Mouse (Mus musculus): ENCODE measurements around the gene Dnajb11. TPM values are rescaled to one million over a fixed set of nuclear protein-coding genes. Genes with fewer than 3 reads are reported as not detected.

Gene Dnajb11
- polyA plus RNA-seq, 1 experiment from 2014 or later: 96.5 TPM

- Histone ChIP-seq H3K27me3 (ENCODE audit: control insufficient read depth, insufficient read depth, low read length) (no peaks in the 10 kb centered on the region), H3K4me1 (replicated peaks; ENCODE audit: control insufficient read depth, insufficient read depth, low read length) (no peaks in the 10 kb centered on the region), H3K27ac (no peak overlapping the region), H3K4me2 (replicated peaks) (no peak overlapping the region), H3K36me3 (replicated peaks; ENCODE audit: control insufficient read depth, insufficient read depth) (no peaks in the 10 kb centered on the region), H3K9me3 (ENCODE audit: control insufficient read depth, low read length) (no peaks in the 10 kb centered on the region), H3K4me3 (replicated peaks; ENCODE audit: low read length) (no peak overlapping the region), H3K9ac (no peak overlapping the region)
- no peak for ATAC-seq (ENCODE audit: low FRiP score)
- DNase-seq (ENCODE audit: low spot score): no peak
- WGBS: 83% methylated on average over 6 of the region's 6 CpGs
Measured at GRCm38 (mm10) chr16:22912886-22913285, 55.2 kb downstream of the Dnajb11 start.

- Histone ChIP-seq H3K4me1 (replicated peaks; ENCODE audit: control insufficient read depth, insufficient read depth, low read length) (no peaks in the 10 kb centered on the region), H3K4me2 (replicated peaks) (no peak overlapping the region), H3K4me3 (replicated peaks; ENCODE audit: low read length) (no peak overlapping the region), H3K27me3 (ENCODE audit: control insufficient read depth, insufficient read depth, low read length) (no peaks in the 10 kb centered on the region), H3K36me3 (replicated peaks; ENCODE audit: control insufficient read depth, insufficient read depth) (no peaks in the 10 kb centered on the region), H3K9ac (no peak overlapping the region), H3K27ac (no peak overlapping the region), H3K9me3 (ENCODE audit: control insufficient read depth, low read length) (no peaks in the 10 kb centered on the region)
- no peak for DNase-seq (ENCODE audit: low spot score)
- ATAC-seq (ENCODE audit: low FRiP score): no peak
Measured at GRCm38 (mm10) chr16:22914276-22914675, 56.6 kb downstream of the Dnajb11 start.

GRCm38 (mm10) chr16:22918034-22918433 is 60.4 kb downstream of the Dnajb11 start, which contains the start of gene Fetub:
Fetub (plus strand) TSS chr16:22918334.
- H3K36me3 ChIP-seq (replicated peaks; ENCODE audit: control insufficient read depth, insufficient read depth): no peaks in the 10 kb centered on the region
- H3K9me3 ChIP-seq (ENCODE audit: control insufficient read depth, low read length): no peaks in the 10 kb centered on the region
- no peaks in the 10 kb centered on the region for H3K4me1 ChIP-seq (replicated peaks; ENCODE audit: control insufficient read depth, insufficient read depth, low read length)
- no peaks in the 10 kb centered on the region for H3K27me3 ChIP-seq (ENCODE audit: control insufficient read depth, insufficient read depth, low read length)
- H3K27ac ChIP-seq: no peak within 1 kb of the TSS
- ATAC-seq (ENCODE audit: low FRiP score) (no peak), DNase-seq (ENCODE audit: low spot score) (no peak)
- 96% methylated on average over 5 of the region's 5 CpGs for WGBS
- no peak within 1 kb of the TSS for H3K9ac ChIP-seq
- H3K4me3 ChIP-seq (replicated peaks; ENCODE audit: low read length): no peak within 1 kb of the TSS
- no peak within 1 kb of the TSS for H3K4me2 ChIP-seq (replicated peaks)

- WGBS: 78% methylated on average over 15 of the region's 15 CpGs
- Histone ChIP-seq H3K4me3 (replicated peaks; ENCODE audit: low read length) (no peak overlapping the region), H3K27me3 (ENCODE audit: control insufficient read depth, insufficient read depth, low read length) (no peaks in the 10 kb centered on the region), H3K9me3 (ENCODE audit: control insufficient read depth, low read length) (no peaks in the 10 kb centered on the region), H3K9ac (no peak overlapping the region), H3K4me1 (replicated peaks; ENCODE audit: control insufficient read depth, insufficient read depth, low read length) (no peaks in the 10 kb centered on the region), H3K27ac (no peak overlapping the region), H3K4me2 (replicated peaks) (no peak overlapping the region), H3K36me3 (replicated peaks; ENCODE audit: control insufficient read depth, insufficient read depth) (no peaks in the 10 kb centered on the region)
- no peak for ATAC-seq (ENCODE audit: low FRiP score)
- DNase-seq (ENCODE audit: low spot score): no peak
Measured at GRCm38 (mm10) chr16:22918664-22919312, 61.1 kb downstream of the Dnajb11 start.

GRCm38 (mm10) chr16:22919971-22920854 is 62.6 kb downstream of the Dnajb11 start:
- no peaks in the 10 kb centered on the region for H3K36me3 ChIP-seq (replicated peaks; ENCODE audit: control insufficient read depth, insufficient read depth)
- no peak overlapping the region for H3K4me3 ChIP-seq (replicated peaks; ENCODE audit: low read length)
- H3K9ac ChIP-seq: no peak overlapping the region
- ATAC-seq (ENCODE audit: low FRiP score) (no peak), DNase-seq (ENCODE audit: low spot score) (no peak)
- H3K27me3 ChIP-seq (ENCODE audit: control insufficient read depth, insufficient read depth, low read length): no peaks in the 10 kb centered on the region
- H3K4me2 ChIP-seq (replicated peaks): no peak overlapping the region
- no peak overlapping the region for H3K27ac ChIP-seq
- WGBS: 73% methylated on average over 18 of the region's 18 CpGs
- H3K4me1 ChIP-seq (replicated peaks; ENCODE audit: control insufficient read depth, insufficient read depth, low read length): no peaks in the 10 kb centered on the region
- no peaks in the 10 kb centered on the region for H3K9me3 ChIP-seq (ENCODE audit: control insufficient read depth, low read length)

GRCm38 (mm10) chr16:22921761-22922160 is 64.1 kb downstream of the Dnajb11 start:
- no peaks in the 10 kb centered on the region for H3K27me3 ChIP-seq (ENCODE audit: control insufficient read depth, insufficient read depth, low read length)

GRCm38 (mm10) chr16:22922433-22922832 is 64.8 kb downstream of the Dnajb11 start:
- ATAC-seq (ENCODE audit: low FRiP score) (no peak), DNase-seq (ENCODE audit: low spot score) (no peak)
- H3K4me1 ChIP-seq (replicated peaks; ENCODE audit: control insufficient read depth, insufficient read depth, low read length): no peaks in the 10 kb centered on the region
- no peak overlapping the region for H3K4me2 ChIP-seq (replicated peaks)
- WGBS: 92% methylated on average over 4 of the region's 4 CpGs
- H3K9ac ChIP-seq: no peak overlapping the region
- no peak overlapping the region for H3K27ac ChIP-seq
- no peaks in the 10 kb centered on the region for H3K36me3 ChIP-seq (replicated peaks; ENCODE audit: control insufficient read depth, insufficient read depth)
- no peaks in the 10 kb centered on the region for H3K27me3 ChIP-seq (ENCODE audit: control insufficient read depth, insufficient read depth, low read length)
- H3K9me3 ChIP-seq (ENCODE audit: control insufficient read depth, low read length): no peaks in the 10 kb centered on the region
- H3K4me3 ChIP-seq (replicated peaks; ENCODE audit: low read length): no peak overlapping the region

More at GRCm38 (mm10) chr16:22921761-22922160, 64.1 kb downstream of the Dnajb11 start:
- Histone ChIP-seq H3K4me3 (replicated peaks; ENCODE audit: low read length) (no peak overlapping the region), H3K4me1 (replicated peaks; ENCODE audit: control insufficient read depth, insufficient read depth, low read length) (no peaks in the 10 kb centered on the region), H3K27ac (no peak overlapping the region), H3K4me2 (replicated peaks) (no peak overlapping the region), H3K9ac (no peak overlapping the region), H3K36me3 (replicated peaks; ENCODE audit: control insufficient read depth, insufficient read depth) (no peaks in the 10 kb centered on the region), H3K9me3 (ENCODE audit: control insufficient read depth, low read length) (no peaks in the 10 kb centered on the region)
- ATAC-seq (ENCODE audit: low FRiP score) (no peak), DNase-seq (ENCODE audit: low spot score) (no peak)
- WGBS: 96% methylated on average over 5 of the region's 5 CpGs

Other genes starting within 250 kb of the Dnajb11 start
- gene Dgkg, start 200.6 kb upstream of the Dnajb11 start, polyA plus RNA-seq (2014; fragmentation: Nextera tagmentation; extraction: Ambion mirVana): 2.8 and 3.7 TPM in 2 replicates
- not detected in 2 replicates for gene Crygs, start 46.3 kb upstream of the Dnajb11 start, polyA plus RNA-seq (2014; fragmentation: Nextera tagmentation; extraction: Ambion mirVana)
- 21.4 and 27.9 TPM in 2 replicates for gene Tbccd1, start 176 bp upstream of the Dnajb11 start, polyA plus RNA-seq (2014; fragmentation: Nextera tagmentation; extraction: Ambion mirVana)
- gene Ahsg, start 33.4 kb downstream of the Dnajb11 start, polyA plus RNA-seq (2014; fragmentation: Nextera tagmentation; extraction: Ambion mirVana): not detected in 2 replicates
- not detected in 2 replicates for gene Fetub, start 60.5 kb downstream of the Dnajb11 start, polyA plus RNA-seq (2014; fragmentation: Nextera tagmentation; extraction: Ambion mirVana)
- 0.19 and 0.31 TPM in 2 replicates for gene Hrg, start 93.2 kb downstream of the Dnajb11 start, polyA plus RNA-seq (2014; fragmentation: Nextera tagmentation; extraction: Ambion mirVana)
- 0.88 TPM in 1 of 2 replicates, not detected in the other for gene Kng2, start 171.6 kb downstream of the Dnajb11 start, polyA plus RNA-seq (2014; fragmentation: Nextera tagmentation; extraction: Ambion mirVana)
- not detected in 2 replicates for gene Kng1, start 200.0 kb downstream of the Dnajb11 start, polyA plus RNA-seq (2014; fragmentation: Nextera tagmentation; extraction: Ambion mirVana)
- gene Eif4a2, start 249.6 kb downstream of the Dnajb11 start, polyA plus RNA-seq (2014; fragmentation: Nextera tagmentation; extraction: Ambion mirVana): 352 and 389 TPM in 2 replicates

All from hindbrain, embryonic 14.5 days (tissue).